Mouse (Mus musculus): ENCODE data around the gene Tubg2.
"Not testable (repeated sequence)": the region's sequence is repeated elsewhere in the genome, so short reads cannot be mapped to it uniquely, and the experiment has no call there.

Gene Tubg2

GRCm38 (mm10) chr11:101155728-101156371 is at the start of gene Tubg2:
Gene Tubg2, plus strand, starts transcription at chr11:101155907.
- peak; percentile 66 to 82 for DNase-seq

GRCm38 (mm10) chr11:101109351-101109750 is 46.4 kb upstream of the Tubg2 start:
- no peak for DNase-seq

GRCm38 (mm10) chr11:101110708-101111107 is 45.0 kb upstream of the Tubg2 start:
- no peak for DNase-seq

- DNase-seq = no peak
Observed at GRCm38 (mm10) chr11:101111178-101111577, 44.5 kb upstream of the Tubg2 start.

- no peak for DNase-seq
Observed at GRCm38 (mm10) chr11:101112186-101112585, 43.5 kb upstream of the Tubg2 start.

- no peak for DNase-seq
Observed at GRCm38 (mm10) chr11:101115564-101115963, 40.1 kb upstream of the Tubg2 start.

GRCm38 (mm10) chr11:101118105-101118504 is 37.6 kb upstream of the Tubg2 start:
- no peak for DNase-seq

GRCm38 (mm10) chr11:101119131-101119760 is 36.5 kb upstream of the Tubg2 start:
- DNase-seq = no peak

- DNase-seq = peak; percentile 99 to 100
Observed at GRCm38 (mm10) chr11:101119761-101120544, 35.8 kb upstream of the Tubg2 start, which contains the start of the genes Retreg3 and Tubg1. Gene Retreg3, minus strand, starts transcription at chr11:101119893. Gene Tubg1, plus strand, starts transcription at chr11:101119938.

- no peak for DNase-seq
Observed at GRCm38 (mm10) chr11:101120545-101121188, 35.0 kb upstream of the Tubg2 start.

GRCm38 (mm10) chr11:101124494-101124893 is 31.2 kb upstream of the Tubg2 start:
- DNase-seq = not testable (repeated sequence)

- DNase-seq = not testable (repeated sequence)
Observed at GRCm38 (mm10) chr11:101125008-101125407, 30.7 kb upstream of the Tubg2 start.

GRCm38 (mm10) chr11:101127075-101127474 is 28.6 kb upstream of the Tubg2 start:
- no peak for DNase-seq

GRCm38 (mm10) chr11:101128996-101129577 is 26.6 kb upstream of the Tubg2 start:
- DNase-seq = no peak

GRCm38 (mm10) chr11:101130056-101130756 is 25.5 kb upstream of the Tubg2 start:
- peak in 1 of 2 experiments; percentile 44 for DNase-seq

- no peak for DNase-seq
Observed at GRCm38 (mm10) chr11:101131187-101131586, 24.5 kb upstream of the Tubg2 start.

- peak in 1 of 2 experiments; percentile 33 for DNase-seq
Observed at GRCm38 (mm10) chr11:101131701-101132100, 24.0 kb upstream of the Tubg2 start.

GRCm38 (mm10) chr11:101133037-101133436 is 22.7 kb upstream of the Tubg2 start:
- no peak for DNase-seq

- DNase-seq = no peak
Observed at GRCm38 (mm10) chr11:101134217-101134865, 21.4 kb upstream of the Tubg2 start.

GRCm38 (mm10) chr11:101137000-101137399 is 18.7 kb upstream of the Tubg2 start:
- no peak for DNase-seq

- peak; percentile 49 to 68 for DNase-seq
Observed at GRCm38 (mm10) chr11:101138536-101139181, 17.0 kb upstream of the Tubg2 start.

Measured in lung, postnatal 4 days (tissue).